ENCODE assay signal across 8 mouse cellular contexts in the genomic region with DNA sequence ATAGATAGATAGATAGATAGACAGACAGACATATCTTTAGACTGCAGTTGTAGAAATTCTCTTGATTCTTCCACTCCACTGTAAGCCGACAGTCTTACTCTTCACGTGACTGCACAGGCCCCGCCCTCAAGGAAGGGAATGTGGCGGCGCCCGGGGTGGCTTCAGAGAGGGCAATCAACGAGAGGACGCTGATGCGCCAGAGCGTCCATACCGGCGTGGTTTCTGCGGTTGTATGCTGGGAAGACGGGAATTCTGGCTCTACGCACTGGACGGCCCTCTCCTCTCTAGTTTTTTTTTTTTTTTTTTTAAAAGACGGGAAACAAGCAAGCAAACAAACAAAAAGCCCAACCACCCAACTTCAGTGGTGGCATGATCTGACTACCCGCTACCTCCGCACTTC. TPM values are rescaled to one million over a fixed set of nuclear protein-coding genes. Genes with fewer than 3 reads are reported as not detected.
DNase-seq lines count a peak whose midpoint lies in the region; ATAC-seq and TF ChIP-seq lines count a peak whose summit lies in the region.

No protein-coding gene starts in this region.

- peak; percentile 63 for TF ChIP-seq POLR2A in embryonic fibroblast, embryonic 13.5 days (IDR thresholded peaks at IDR 0.05; ENCODE audit: low read depth, low read length)

- H3K36me3 ChIP-seq in heart, embryonic 10.5 days: no peaks in the 10 kb centered on the region
- H3K36me3 ChIP-seq in kidney, embryonic 15.5 days: no peaks in the 10 kb centered on the region
- no peaks in the 10 kb centered on the region for H3K36me3 ChIP-seq in limb, embryonic 15.5 days
- no peaks in the 10 kb centered on the region for H3K36me3 ChIP-seq in midbrain, postnatal 0 days (ENCODE audit: insufficient read depth, low read length)

- H3K27ac ChIP-seq in embryonic fibroblast, embryonic 13.5 days (ENCODE audit: insufficient read depth, low read length): peak overlapping the region; percentile 72
- peak overlapping the region; percentile 90 for H3K27ac ChIP-seq in heart, embryonic 10.5 days
- peak overlapping the region; percentile 92 for H3K27ac ChIP-seq in kidney, embryonic 15.5 days
- peak overlapping the region; percentile 85 for H3K27ac ChIP-seq in limb, embryonic 15.5 days
- peak overlapping the region; percentile 71 for H3K27ac ChIP-seq in midbrain, postnatal 0 days (ENCODE audit: low read depth, low read length)

- no peaks in the 10 kb centered on the region for H3K27me3 ChIP-seq in heart, embryonic 10.5 days (ENCODE audit: insufficient read depth, poor library complexity, severe bottlenecking)
- no peaks in the 10 kb centered on the region for H3K27me3 ChIP-seq in kidney, embryonic 15.5 days
- no peaks in the 10 kb centered on the region for H3K27me3 ChIP-seq in limb, embryonic 15.5 days
- no peaks in the 10 kb centered on the region for H3K27me3 ChIP-seq in midbrain, postnatal 0 days (ENCODE audit: insufficient read depth, low read length)

- no peaks in the 10 kb centered on the region for H3K4me1 ChIP-seq in embryonic fibroblast, embryonic 13.5 days (ENCODE audit: control insufficient read depth, insufficient read depth, low read length)
- H3K4me1 ChIP-seq in heart, embryonic 10.5 days: peaks cover 35% of the 10 kb centered on the region
- H3K4me1 ChIP-seq in kidney, embryonic 15.5 days: peaks cover 32% of the 10 kb centered on the region
- H3K4me1 ChIP-seq in limb, embryonic 15.5 days: peaks cover 28% of the 10 kb centered on the region
- H3K4me1 ChIP-seq in midbrain, postnatal 0 days (ENCODE audit: insufficient read depth, low read length): peaks cover 2% of the 10 kb centered on the region; the same call in 1 of the 2 replicates

- peak; percentile 81 for ATAC-seq in kidney, embryonic 15.5 days (replicated peaks; ENCODE audit: low FRiP score)
- ATAC-seq in limb, embryonic 15.5 days (ENCODE audit: insufficient number of reproducible peaks, low FRiP score, low TSS enrichment, low read depth): peak; percentile 83
- peak; percentile 87 for ATAC-seq in midbrain, postnatal 0 days (ENCODE audit: low FRiP score)

- H3K4me3 ChIP-seq in embryonic fibroblast, embryonic 13.5 days (ENCODE audit: insufficient read depth, low read length): peak overlapping the region; percentile 31
- peak overlapping the region; percentile 61 for H3K4me3 ChIP-seq in heart, embryonic 10.5 days
- peak overlapping the region; percentile 47 for H3K4me3 ChIP-seq in kidney, embryonic 15.5 days (replicated peaks)
- peak overlapping the region; percentile 43 for H3K4me3 ChIP-seq in limb, embryonic 15.5 days
- H3K4me3 ChIP-seq in midbrain, postnatal 0 days (ENCODE audit: low read depth, low read length): peak overlapping the region; percentile 36

- WGBS in heart, embryonic 10.5 days: under 1% methylated on average over 19 of the region's 19 CpGs
- WGBS in kidney, embryonic 15.5 days: under 1% methylated on average over 19 of the region's 19 CpGs
- under 1% methylated on average over 19 of the region's 19 CpGs for WGBS in limb, embryonic 15.5 days
- under 1% methylated on average over 19 of the region's 19 CpGs for WGBS in midbrain, postnatal 0 days

- peak; percentile 97 for DNase-seq in 3T3-L1 (ENCODE audit: low read depth, low spot score)
- peak; percentile 99 for DNase-seq in brain, adult 2 months (ENCODE audit: low read depth, low spot score)
- peak; percentile 94 for DNase-seq in heart, embryonic 10.5 days (ENCODE audit: low spot score)
- peak; percentile 97 for DNase-seq in midbrain, postnatal 0 days (ENCODE audit: low spot score)
- DNase-seq in spleen, postnatal 14 days (ENCODE audit: low spot score in 2 of 2): peak; percentile 70 to 81

- H3K9me3 ChIP-seq in heart, embryonic 10.5 days: no peaks in the 10 kb centered on the region
- H3K9me3 ChIP-seq in kidney, embryonic 15.5 days (replicated peaks): no peaks in the 10 kb centered on the region
- no peaks in the 10 kb centered on the region for H3K9me3 ChIP-seq in limb, embryonic 15.5 days
- H3K9me3 ChIP-seq in midbrain, postnatal 0 days (ENCODE audit: low read length): no peaks in the 10 kb centered on the region

- no peak for TF ChIP-seq CTCF in embryonic fibroblast, embryonic 13.5 days (IDR thresholded peaks at IDR 0.05; ENCODE audit: borderline replicate concordance, insufficient read depth, low read length)
- no peak for TF ChIP-seq CTCF in midbrain, postnatal 0 days (IDR thresholded peaks at IDR 0.05)

- H3K9ac ChIP-seq in kidney, embryonic 15.5 days: peak overlapping the region; percentile 52
- H3K9ac ChIP-seq in limb, embryonic 15.5 days: peak overlapping the region; percentile 43; the same call in 1 of the 2 replicates
- peak overlapping the region; percentile 64 for H3K9ac ChIP-seq in midbrain, postnatal 0 days (replicated peaks; ENCODE audit: low read length, poor library complexity, severe bottlenecking)

- peak overlapping the region; percentile 77 for H3K4me2 ChIP-seq in kidney, embryonic 15.5 days
- peak overlapping the region; percentile 62 for H3K4me2 ChIP-seq in limb, embryonic 15.5 days
- H3K4me2 ChIP-seq in midbrain, postnatal 0 days (ENCODE audit: low read depth, low read length, poor library complexity, severe bottlenecking): peak overlapping the region; percentile 81

RNA-seq across cellular contexts. Expression of a gene that starts 4.9 kb away (rescaled TPM):
- 7.2 and 7.7 TPM in 2 replicates for polyA plus RNA-seq in embryonic fibroblast, embryonic 13.5 days (2011; ENCODE audit: insufficient read length, low read depth, missing spikeins)
- 10.6 and 12.0 TPM in 2 replicates for polyA plus RNA-seq in heart, embryonic 10.5 days (2016; fragmentation: Nextera tagmentation; extraction: Ambion mirVana)
- 14.2 and 16.0 TPM in 2 replicates for polyA plus RNA-seq in kidney, embryonic 15.5 days (2015; fragmentation: Nextera tagmentation; extraction: Ambion mirVana)
- polyA plus RNA-seq in limb, embryonic 15.5 days (2015; fragmentation: Nextera tagmentation; extraction: Ambion mirVana): 13.9 and 14.4 TPM in 2 replicates
- total RNA-seq in midbrain, postnatal 0 days (2014; rRNA removed): 28.9 and 30.4 TPM in 2 replicates
- polyA plus RNA-seq in midbrain, postnatal 0 days (2015; fragmentation: Nextera tagmentation; extraction: Ambion mirVana): 27.0 and 27.8 TPM in 2 replicates

RNA-seq across cellular contexts. Expression of a gene that starts 11.7 kb away (rescaled TPM):
- polyA plus RNA-seq in embryonic fibroblast, embryonic 13.5 days (2011; ENCODE audit: insufficient read length, low read depth, missing spikeins): 36.2 and 43.4 TPM in 2 replicates
- 36.4 and 42.5 TPM in 2 replicates for polyA plus RNA-seq in heart, embryonic 10.5 days (2016; fragmentation: Nextera tagmentation; extraction: Ambion mirVana)
- polyA plus RNA-seq in kidney, embryonic 15.5 days (2015; fragmentation: Nextera tagmentation; extraction: Ambion mirVana): 49.1 and 54.9 TPM in 2 replicates
- polyA plus RNA-seq in limb, embryonic 15.5 days (2015; fragmentation: Nextera tagmentation; extraction: Ambion mirVana): 61.1 and 68.6 TPM in 2 replicates
- 14.0 and 16.0 TPM in 2 replicates for total RNA-seq in midbrain, postnatal 0 days (2014; rRNA removed)
- 4.7 and 4.9 TPM in 2 replicates for polyA plus RNA-seq in midbrain, postnatal 0 days (2015; fragmentation: Nextera tagmentation; extraction: Ambion mirVana)

RNA-seq across cellular contexts. Expression of a gene that starts 24.1 kb away (rescaled TPM):
- polyA plus RNA-seq in embryonic fibroblast, embryonic 13.5 days (2011; ENCODE audit: insufficient read length, low read depth, missing spikeins): 32.5 and 42.9 TPM in 2 replicates
- 55.6 and 62.2 TPM in 2 replicates for polyA plus RNA-seq in heart, embryonic 10.5 days (2016; fragmentation: Nextera tagmentation; extraction: Ambion mirVana)
- polyA plus RNA-seq in kidney, embryonic 15.5 days (2015; fragmentation: Nextera tagmentation; extraction: Ambion mirVana): 77.9 and 87.5 TPM in 2 replicates
- 109 and 110 TPM in 2 replicates for polyA plus RNA-seq in limb, embryonic 15.5 days (2015; fragmentation: Nextera tagmentation; extraction: Ambion mirVana)
- total RNA-seq in midbrain, postnatal 0 days (2014; rRNA removed): 11.6 and 17.5 TPM in 2 replicates
- 10.3 and 10.9 TPM in 2 replicates for polyA plus RNA-seq in midbrain, postnatal 0 days (2015; fragmentation: Nextera tagmentation; extraction: Ambion mirVana)

RNA-seq across cellular contexts. Expression of a gene that starts 30.8 kb away (rescaled TPM):
- 93.6 and 108 TPM in 2 replicates for polyA plus RNA-seq in embryonic fibroblast, embryonic 13.5 days (2011; ENCODE audit: insufficient read length, low read depth, missing spikeins)
- polyA plus RNA-seq in heart, embryonic 10.5 days (2016; fragmentation: Nextera tagmentation; extraction: Ambion mirVana): 124 and 147 TPM in 2 replicates
- 141 and 158 TPM in 2 replicates for polyA plus RNA-seq in kidney, embryonic 15.5 days (2015; fragmentation: Nextera tagmentation; extraction: Ambion mirVana)
- polyA plus RNA-seq in limb, embryonic 15.5 days (2015; fragmentation: Nextera tagmentation; extraction: Ambion mirVana): 113 and 117 TPM in 2 replicates
- total RNA-seq in midbrain, postnatal 0 days (2014; rRNA removed): 112 and 114 TPM in 2 replicates
- 53.4 and 56.4 TPM in 2 replicates for polyA plus RNA-seq in midbrain, postnatal 0 days (2015; fragmentation: Nextera tagmentation; extraction: Ambion mirVana)

RNA-seq across cellular contexts. Expression of a gene that starts 43.8 kb away (rescaled TPM):
- 4.4 and 7.7 TPM in 2 replicates for polyA plus RNA-seq in embryonic fibroblast, embryonic 13.5 days (2011; ENCODE audit: insufficient read length, low read depth, missing spikeins)
- polyA plus RNA-seq in heart, embryonic 10.5 days (2016; fragmentation: Nextera tagmentation; extraction: Ambion mirVana): 11.1 and 12.3 TPM in 2 replicates
- 5.9 and 7.3 TPM in 2 replicates for polyA plus RNA-seq in kidney, embryonic 15.5 days (2015; fragmentation: Nextera tagmentation; extraction: Ambion mirVana)
- polyA plus RNA-seq in limb, embryonic 15.5 days (2015; fragmentation: Nextera tagmentation; extraction: Ambion mirVana): 6.7 and 11.3 TPM in 2 replicates
- total RNA-seq in midbrain, postnatal 0 days (2014; rRNA removed): 24.5 and 29.3 TPM in 2 replicates
- 35.0 and 41.2 TPM in 2 replicates for polyA plus RNA-seq in midbrain, postnatal 0 days (2015; fragmentation: Nextera tagmentation; extraction: Ambion mirVana)

Comparison
In these comparisons a context has a peak if more than half of its experiments do, and no peak if none do; other contexts are left out.
1. Peak in every context shown above with its lines: DNase-seq, ATAC-seq, H3K4me3 ChIP-seq and H3K27ac ChIP-seq.